Mouse (Mus musculus) brain, embryonic 14.5 days (tissue): ENCODE measurements around the gene Rbms2. TPM values are rescaled to one million over a fixed set of nuclear protein-coding genes. Genes with fewer than 3 reads are reported as not detected.
"Not testable (repeated sequence)": the region's sequence is repeated elsewhere in the genome, so short reads cannot be mapped to it uniquely, and the experiment has no call there.

ENCODE experiments used
- DNase-seq: peaks from one replicate; pipeline ENCODE4 v3.0.0-alpha.2; 2011; ENCODE audit warnings: low read depth
- CTCF ChIP-seq: fragments of 200-500 bp; IDR thresholded peaks from 2 replicates; pipeline ENCODE4 v1.5.1; 2012; ENCODE audit warnings: inconsistent platforms, mild to moderate bottlenecking, moderate library complexity, borderline replicate concordance; ENCODE audit not compliant: insufficient read depth, insufficient read length; ENCODE audit errors: extremely low read depth
- POLR2A ChIP-seq: fragments of 200-500 bp; IDR thresholded peaks from 2 replicates; pipeline ENCODE4 v1.6.1; 2012; ENCODE audit warnings: mild to moderate bottlenecking, inconsistent platforms, borderline replicate concordance; ENCODE audit not compliant: poor library complexity, insufficient read depth, insufficient read length, severe bottlenecking; ENCODE audit errors: extremely low read depth
- polyA plus RNA-seq: library from polyadenylated mRNA; depleted of rRNA; stranded (reverse); fragments of >200 nt; gene quantifications from 2 replicates; pipeline ENCODE4 v1.2.3, GENCODE M21; 2012; rRNA removed

Rbms2 gene
- polyA plus RNA-seq, result 23.6 and 26.7 TPM in 2 replicates

DNA sequence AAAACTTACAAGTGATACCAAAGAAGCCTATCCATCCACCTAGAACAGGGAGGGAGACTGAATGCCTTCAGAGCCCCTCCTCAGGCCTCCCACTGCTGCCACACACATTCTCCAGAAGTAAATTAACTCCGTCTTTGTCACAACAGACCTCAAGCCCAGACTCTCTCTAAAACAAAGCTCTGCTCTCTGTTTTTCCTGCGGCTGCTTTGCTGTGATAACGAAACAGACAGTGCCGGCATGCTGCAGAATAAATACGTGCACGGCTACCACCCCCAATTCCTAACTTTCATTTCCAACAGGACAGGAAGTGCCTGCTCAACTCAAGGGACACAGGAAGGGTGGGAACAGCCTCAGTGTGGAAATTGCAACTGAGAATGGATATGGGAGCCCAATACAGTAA is at the start of gene Rbms2:
Gene Rbms2 (minus strand): TSS at position 309 of the 400 bp plus-strand sequence.
- DNase-seq, result peak; percentile 4
- TF ChIP-seq CTCF, result no peak
- TF ChIP-seq POLR2A, result no peak

DNA sequence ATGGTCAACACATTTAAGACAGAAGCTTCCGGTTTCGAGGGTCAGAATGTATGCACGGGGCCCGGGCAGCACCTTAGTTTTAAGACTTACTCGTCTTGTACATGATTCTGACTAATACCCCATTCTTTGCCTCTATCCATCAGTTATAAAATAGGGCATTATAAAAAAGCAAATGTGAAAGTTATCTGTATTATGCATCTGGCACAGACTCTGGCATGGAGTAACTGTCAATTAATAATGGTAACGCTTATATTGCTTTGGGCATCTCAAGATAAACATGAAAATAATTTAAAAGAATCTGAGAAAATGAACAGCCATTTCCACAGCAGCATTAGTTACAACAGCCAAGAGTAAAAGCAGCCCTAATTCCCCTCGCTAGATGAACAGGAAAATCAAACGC is 47.9 kb upstream of the Rbms2 start:
- TF ChIP-seq POLR2A, result no peak
- no peak for TF ChIP-seq CTCF

DNA sequence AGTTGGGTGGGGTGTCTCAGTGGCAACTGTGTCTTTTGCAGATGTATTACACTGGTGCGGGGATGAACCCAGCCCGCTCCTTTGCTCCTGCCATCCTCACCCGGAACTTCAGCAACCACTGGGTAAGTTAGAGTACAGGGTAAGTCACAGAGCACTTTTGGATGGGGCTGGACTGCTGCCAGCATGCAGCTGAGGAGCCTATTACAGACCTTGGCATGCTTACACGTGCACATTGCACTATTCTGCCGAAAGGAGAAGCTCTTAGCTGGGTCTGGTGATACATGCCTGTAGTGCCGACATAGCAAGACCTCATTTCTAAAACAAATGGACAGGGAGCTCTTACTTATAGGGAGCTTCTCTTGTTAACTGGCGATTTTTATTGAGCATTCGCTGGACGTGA is 47.5 kb upstream of the Rbms2 start:
- TF ChIP-seq CTCF (no peak), POLR2A (no peak)
- no peak for DNase-seq

More for the DNA sequence above, 47.9 kb upstream of the Rbms2 start:
- no peak for DNase-seq

DNA sequence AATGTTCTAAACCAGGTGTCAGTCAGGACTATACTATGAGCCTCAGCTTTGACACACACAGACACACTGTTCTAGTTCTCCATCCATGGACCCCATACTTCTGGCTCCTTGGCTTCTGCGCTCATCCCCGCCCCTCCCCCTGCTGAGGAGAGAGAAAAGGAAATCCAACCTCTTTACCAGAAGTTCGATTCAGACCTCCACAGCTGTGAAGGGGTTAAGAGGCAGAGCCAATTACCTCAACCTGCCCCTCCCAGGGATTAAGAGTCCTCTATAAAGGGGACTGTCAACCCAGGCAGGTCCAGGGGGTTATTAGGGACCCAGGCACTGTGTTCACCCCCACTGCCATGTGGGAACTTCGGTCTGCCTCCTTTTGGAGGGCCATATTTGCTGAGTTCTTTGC is 45.4 kb upstream of the Rbms2 start, which contains the start of gene Mip:
Gene Mip (plus strand): TSS at position 301 of the 400 bp plus-strand sequence.
- no peak for DNase-seq
- TF ChIP-seq POLR2A (no peak), CTCF (no peak)

DNA sequence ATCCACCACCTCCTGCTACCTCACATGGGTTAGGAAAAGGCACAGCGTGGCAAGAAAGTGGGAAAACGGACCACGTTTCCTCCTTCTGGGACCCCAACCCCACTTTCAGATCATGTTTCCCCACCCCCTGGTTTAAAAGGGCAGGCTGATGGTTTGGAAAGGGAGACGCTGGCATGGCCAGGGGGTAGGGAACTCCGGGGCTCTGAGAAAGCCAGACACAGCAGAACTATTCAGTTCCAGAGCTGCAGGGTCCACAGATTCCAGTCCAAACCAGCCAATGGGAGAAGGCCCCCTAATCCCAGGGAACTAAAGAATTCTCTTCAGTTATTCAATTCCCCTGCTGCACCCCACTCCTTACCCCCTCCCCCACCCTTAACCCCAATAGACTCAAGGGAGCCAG is 45.0 kb upstream of the Rbms2 start:
- DNase-seq, result no peak
- TF ChIP-seq CTCF (no peak), POLR2A (no peak)

DNA sequence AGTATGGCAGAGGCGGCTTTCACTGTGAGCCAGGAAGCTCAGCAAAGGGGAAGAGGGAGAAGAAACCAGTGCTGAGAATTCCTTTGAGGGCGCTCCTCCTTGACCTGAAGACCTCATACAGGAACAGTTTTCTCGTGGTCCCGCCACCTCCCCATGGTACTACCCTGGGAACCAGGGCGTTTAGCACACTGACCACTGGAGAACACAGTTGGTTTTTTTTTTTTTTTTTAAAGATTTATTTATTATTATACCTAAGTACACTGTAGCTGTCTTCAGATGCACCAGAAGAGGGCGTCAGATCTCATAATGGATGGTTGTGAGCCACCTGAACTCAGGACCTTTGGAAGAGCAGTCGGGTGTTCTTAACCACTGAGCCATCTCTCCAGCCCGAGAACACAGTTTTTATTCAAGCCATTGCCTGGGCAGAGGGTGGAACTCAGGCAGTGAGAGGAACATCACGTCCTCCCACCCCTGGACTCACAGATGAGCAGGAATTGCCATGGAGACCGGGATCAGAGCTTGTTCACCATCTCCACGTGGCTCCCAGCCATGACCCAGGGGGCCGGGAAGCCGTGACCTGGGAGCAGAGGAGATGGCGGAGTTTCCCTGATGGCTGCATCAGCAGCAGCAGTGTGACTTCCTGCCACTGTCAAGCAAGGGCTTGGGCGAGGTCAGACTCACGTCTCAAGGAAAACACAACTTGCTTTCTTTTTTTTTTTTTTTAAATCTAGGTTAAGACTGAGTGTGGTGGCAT is 41.6 kb upstream of the Rbms2 start:
- TF ChIP-seq CTCF (no peak), POLR2A (no peak)
- DNase-seq, result no peak

- DNase-seq, result no peak
- TF ChIP-seq CTCF (no peak), POLR2A (no peak)
Measured at GRCm38 (mm10) chr10:128218387-128219117, 38.5 kb upstream of the Rbms2 start.

DNA sequence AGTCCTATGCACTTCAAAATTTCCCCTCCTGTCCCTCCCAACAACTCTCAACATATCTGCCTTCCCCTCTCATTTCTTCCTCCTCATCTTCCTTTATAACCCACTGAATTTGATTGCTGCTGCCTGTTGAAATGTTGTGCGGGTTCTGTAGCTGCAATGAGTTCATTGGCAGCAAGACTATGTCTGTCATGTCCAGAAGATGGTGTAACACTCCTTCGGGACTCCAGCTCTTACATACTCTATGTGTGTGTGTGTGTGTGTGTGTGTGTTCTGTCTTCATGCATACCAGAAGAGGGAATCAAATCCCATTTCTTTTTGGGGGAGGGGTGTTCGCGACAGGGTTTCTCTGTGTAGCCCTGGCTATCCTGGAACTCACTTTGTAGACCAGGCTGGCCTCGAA is 34.9 kb upstream of the Rbms2 start:
- DNase-seq, result no peak
- TF ChIP-seq POLR2A (no peak), CTCF (no peak)

- DNase-seq, result not testable (repeated sequence)
Measured at GRCm38 (mm10) chr10:128214112-128214511, 34.0 kb upstream of the Rbms2 start.

DNA sequence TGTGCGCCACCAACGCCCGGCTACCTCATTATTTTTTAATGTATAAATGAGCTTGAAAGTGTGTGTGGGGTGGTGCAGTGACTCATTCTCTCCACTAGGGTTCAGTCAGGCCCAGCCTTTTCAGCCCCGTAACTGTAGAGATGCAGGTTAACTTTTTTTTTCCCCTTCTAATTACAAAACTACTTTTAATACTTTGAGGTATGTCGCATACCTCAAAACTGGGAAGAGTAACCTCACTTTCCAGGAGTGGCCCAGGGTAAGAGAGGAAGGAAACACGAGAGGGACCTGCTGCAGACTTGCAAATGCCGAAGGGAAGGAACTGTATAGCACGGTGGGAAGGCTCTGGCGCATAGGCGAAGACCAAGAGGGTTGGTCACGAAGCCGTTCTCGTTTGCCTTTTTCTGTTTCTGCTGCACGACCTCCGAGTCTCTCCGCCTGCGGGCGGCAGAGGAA is 32.8 kb upstream of the Rbms2 start:
- TF ChIP-seq POLR2A (no peak), CTCF (peak; percentile 67; the same call in 1 of the 2 replicates)

GRCm38 (mm10) chr10:128212148-128212547 is 32.1 kb upstream of the Rbms2 start:
- no peak for DNase-seq
- TF ChIP-seq POLR2A (no peak), CTCF (no peak)

More for the DNA sequence above, 32.8 kb upstream of the Rbms2 start:
- DNase-seq, result peak; percentile 80

- TF ChIP-seq CTCF (peak; percentile 21; the same call in 1 of the 2 replicates), POLR2A (0 out of 2 replicates have a peak, but pooled peaks have one; percentile 17)
- DNase-seq, result peak; percentile 96
Measured at GRCm38 (mm10) chr10:128211390-128212108, 31.5 kb upstream of the Rbms2 start, which contains the start of gene Spryd4. Spryd4 (minus strand) TSS chr10:128211807.

DNA sequence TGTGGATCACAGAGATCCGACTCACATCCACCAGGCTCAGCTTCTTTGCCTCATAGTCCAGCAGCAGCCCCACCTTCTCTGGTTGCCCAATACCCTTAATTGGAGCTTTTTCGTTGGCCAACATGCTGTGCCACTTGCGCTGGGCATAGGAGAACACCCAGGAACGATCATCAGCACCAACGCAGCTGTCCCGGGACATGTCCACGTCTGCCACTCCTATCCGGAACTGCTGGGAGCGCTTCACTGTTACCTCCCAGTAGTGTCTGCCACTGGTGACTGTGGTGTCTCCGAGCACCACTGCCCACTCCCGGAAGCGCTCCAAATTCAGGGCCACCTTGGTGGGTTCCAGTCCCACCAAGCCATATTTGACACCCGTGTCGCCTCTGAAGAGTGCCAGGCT is 30.9 kb upstream of the Rbms2 start:
- TF ChIP-seq CTCF, result no peak
- TF ChIP-seq POLR2A, result no peak
- DNase-seq, result no peak
